Mouse (Mus musculus) liver, adult (tissue): ENCODE measurements at regions not wholly inside any gene's neighbourhood (a gene's known extent, or its start where the extent isn't known, plus 50 kb on each side); places are given as distances from the start of the nearest gene placed in this dataset.
A peak's percentile ranks its signal among the peaks of the same experiment; 100 is the strongest.

Experiments used
- GATA4 ChIP-seq: IDR thresholded peaks from 2 replicates; pipeline ENCODE4 v1.6.1; 2014; ENCODE audit warnings: mild to moderate bottlenecking, low read length; ENCODE audit not compliant: insufficient replicate concordance

GRCm38 (mm10) chr14:76928706-76929105 lies 107.9 kb upstream of the Ccdc122 start:
- TF ChIP-seq GATA4 = no peak

DNA sequence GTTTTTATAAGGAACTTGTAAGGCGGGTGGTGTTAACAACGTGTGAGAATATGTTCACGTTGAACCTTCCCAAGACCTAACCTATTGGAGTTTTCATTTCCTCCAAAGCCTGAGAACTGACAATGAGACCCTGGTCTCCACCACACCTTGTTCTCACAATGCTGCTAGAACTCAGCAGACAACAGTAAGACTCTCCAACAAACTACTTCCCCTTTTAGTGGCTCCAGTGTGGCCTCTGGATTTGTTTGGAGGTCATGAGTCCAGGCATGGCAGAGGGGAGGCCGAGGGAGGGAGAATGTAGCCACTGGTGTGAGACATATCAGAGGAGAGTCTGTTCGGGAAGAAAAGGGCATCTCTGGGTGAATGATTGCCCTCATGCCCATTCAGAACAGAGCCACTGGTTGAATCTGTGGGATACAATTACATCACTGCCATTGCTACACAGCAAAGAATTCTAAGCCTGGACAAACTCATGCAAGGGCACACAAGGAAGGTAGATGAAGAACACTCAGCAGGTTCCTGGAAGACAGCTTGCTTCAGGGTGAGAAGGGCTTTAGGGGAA lies 109.2 kb upstream of the Ccdc122 start:
- no peak for TF ChIP-seq GATA4

DNA sequence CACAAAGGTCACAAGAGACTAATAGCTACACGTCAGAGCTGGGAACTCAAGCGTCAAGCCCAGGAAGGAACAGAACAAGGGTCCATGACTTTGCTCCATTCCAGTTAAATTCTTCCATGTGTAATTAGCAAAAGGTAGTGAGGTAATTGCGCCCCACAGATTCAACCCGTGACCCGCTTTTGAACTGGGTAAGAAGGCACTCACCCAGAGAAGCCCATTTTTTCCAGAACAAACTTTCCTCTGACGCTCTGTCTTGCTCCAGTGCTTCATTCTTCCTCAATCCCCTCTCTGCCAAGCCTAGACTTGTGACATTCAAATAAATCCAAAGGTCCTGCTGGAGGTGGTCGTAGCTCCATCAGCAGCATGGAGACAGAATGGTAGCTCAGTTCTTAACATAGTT lies 110.2 kb upstream of the Ccdc122 start:
- TF ChIP-seq GATA4 = no peak

- TF ChIP-seq GATA4 = no peak
Measured at GRCm38 (mm10) chr14:76922399-76922939, 114.1 kb upstream of the Ccdc122 start.

DNA sequence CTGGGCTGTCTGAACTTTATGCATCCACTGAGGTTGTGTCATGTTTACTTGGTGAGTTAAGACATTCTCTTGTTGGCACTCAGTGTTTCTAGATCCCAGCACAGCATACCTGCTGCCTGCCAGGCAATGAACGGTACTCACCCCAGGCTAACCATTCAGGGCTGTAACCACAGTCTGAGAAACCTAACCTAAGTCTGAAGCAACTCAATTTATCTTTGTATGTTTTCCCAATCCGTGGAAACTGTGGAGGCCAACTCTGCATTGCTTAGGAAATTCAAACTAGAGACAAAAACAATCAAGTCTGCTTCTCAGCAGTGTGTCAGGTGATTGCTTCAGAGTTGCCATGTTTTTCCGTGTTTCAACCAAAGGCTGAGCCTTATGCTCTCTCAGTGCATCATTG lies 118.5 kb upstream of the Ccdc122 start:
- TF ChIP-seq GATA4 = no peak

DNA sequence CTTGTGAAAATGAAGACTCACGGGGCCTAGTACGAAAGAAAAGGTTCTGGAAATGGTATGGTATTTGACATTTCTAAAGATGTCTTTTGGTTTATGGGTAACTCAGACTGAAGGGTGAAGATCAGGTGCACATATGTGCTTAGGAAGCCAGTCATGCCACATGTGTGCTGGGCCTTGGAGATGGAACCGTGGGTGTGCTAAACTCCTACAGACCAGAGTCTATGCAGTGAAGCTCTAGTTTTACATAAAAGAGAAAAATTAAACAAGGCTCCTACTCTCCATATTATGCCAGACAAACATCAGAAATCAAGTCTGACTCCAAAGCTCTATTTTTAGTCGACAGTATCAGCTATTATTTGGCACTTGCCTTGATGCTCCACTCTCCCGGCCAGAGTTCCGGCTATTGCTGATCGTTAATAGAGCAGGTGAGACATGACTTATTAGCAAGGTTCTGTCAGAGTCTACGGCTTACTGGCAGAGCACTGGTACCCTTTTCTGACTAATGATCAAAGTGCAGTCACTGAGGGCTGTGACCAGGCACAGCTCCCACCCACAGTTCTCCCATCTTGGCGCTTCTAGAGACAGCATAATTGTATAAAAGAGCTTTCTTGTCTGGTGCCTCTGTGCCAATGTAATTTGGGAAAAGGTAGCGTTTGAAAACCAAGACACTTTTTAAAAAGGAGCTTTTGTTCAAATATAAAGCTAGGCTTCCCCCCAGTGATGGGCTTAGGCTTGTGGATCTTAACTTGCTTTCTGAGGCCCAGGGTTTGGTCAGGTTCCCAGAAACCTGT lies 119.2 kb upstream of the Ccdc122 start:
- no peak for TF ChIP-seq GATA4

DNA sequence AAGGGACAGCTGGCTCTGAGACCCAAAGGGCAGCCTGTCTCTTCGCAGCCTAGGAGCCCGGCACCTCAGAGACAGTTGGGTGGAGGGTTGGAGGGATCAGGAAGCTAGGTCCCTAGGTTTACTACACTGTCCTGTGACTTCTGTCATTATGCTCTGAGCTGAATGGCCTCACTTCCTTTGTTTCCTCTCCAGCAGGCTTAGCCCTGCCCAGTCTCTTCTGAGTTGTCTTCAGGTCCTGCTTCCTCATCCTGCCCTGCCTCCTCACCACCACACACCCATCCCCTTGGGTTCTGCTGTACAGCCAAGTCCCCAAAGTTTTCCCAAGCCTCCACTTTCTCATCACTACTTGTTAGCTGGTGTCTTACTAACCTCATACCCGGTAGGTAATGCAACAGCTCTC lies 122.7 kb upstream of the Ccdc122 start:
- TF ChIP-seq GATA4 = no peak

GRCm38 (mm10) chr14:76912301-76913001 lies 124.1 kb upstream of the Ccdc122 start:
- peak; percentile 50; the same call in 1 of the 2 replicates for TF ChIP-seq GATA4

- peak; percentile 21; the same call in 1 of the 2 replicates for TF ChIP-seq GATA4
Measured at GRCm38 (mm10) chr14:76911271-76911670, 125.3 kb upstream of the Ccdc122 start.

GRCm38 (mm10) chr14:76910186-76910585 lies 126.4 kb upstream of the Ccdc122 start:
- TF ChIP-seq GATA4 = no peak

DNA sequence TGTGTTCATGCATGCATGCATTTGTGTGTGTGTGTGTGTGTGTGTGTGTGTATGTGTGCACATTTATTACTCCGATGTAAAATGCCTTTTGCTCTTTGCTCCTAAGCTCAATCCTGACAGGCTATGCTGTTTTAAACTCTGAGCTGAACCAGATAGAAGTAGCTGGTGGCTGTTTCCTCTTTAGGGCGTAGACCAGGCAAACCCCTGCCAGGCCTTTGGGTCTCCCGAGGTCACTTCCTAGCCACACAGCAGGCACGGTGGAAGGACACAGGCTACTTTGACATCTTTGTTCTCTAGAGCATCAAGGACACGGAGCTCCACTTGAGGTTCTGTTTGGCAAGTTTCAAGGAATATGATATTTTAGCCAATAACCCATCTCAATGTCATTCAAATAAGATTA lies 128.6 kb upstream of the Ccdc122 start:
- no peak for TF ChIP-seq GATA4

DNA sequence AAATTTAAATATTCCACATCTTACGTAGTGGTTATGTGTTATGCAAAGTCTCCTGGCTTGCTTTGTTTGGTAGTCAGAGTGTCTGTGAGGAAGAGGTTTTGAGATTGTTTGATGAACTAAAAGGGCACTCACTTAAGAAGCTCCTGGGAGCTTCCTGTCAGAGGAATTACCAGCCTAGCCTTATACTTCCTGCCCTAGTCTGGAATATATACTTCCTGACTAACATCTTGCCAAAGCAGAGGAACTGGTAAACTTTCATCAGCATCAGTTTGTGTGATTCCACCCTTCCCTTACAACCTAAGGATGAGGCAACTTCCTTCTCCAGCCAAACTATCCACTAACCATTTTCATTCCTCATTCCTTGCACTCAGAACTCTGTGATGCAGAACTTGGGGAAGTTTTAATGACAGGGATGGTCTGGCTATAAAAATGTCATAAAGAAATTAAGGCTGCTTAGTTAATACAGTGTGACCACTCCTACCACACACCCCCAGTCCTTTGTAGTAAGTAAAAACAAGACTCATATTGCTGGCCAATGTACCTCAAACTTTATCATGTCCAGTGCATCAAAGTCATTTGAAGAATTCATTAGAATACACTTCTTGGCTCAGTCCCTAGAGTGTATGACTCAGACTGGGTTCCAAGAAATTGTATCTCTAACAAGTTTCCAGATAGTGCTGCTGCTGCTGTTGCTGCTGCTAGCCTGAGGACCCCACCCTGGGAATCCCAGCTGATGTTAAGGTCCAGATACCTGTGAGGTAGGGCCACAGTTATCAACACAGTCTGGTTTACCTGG lies 133.4 kb upstream of the Ccdc122 start:
- no peak for TF ChIP-seq GATA4

- TF ChIP-seq GATA4 = no peak
Measured at GRCm38 (mm10) chr14:76901490-76901889, 135.1 kb upstream of the Ccdc122 start.

- no peak for TF ChIP-seq GATA4
Measured at GRCm38 (mm10) chr14:76899331-76899730, 137.2 kb upstream of the Ccdc122 start.

GRCm38 (mm10) chr14:76887708-76888107 lies 148.9 kb upstream of the Ccdc122 start:
- no peak for TF ChIP-seq GATA4
